Mouse (Mus musculus): ENCODE results near the gene Acap1. TPM values are rescaled to one million over a fixed set of nuclear protein-coding genes. Genes with fewer than 3 reads are reported as not detected.

The Acap1 gene
- polyA plus RNA-seq (2012; rRNA removed): 7.3 and 11.6 TPM in 2 replicates

GRCm38 (mm10) chr11:69895291-69895690 lies at the start of gene Acap1:
Gene Acap1 (minus strand): TSS chr11:69895539.
- Histone ChIP-seq H3K27ac (ENCODE audit: insufficient read depth, low read depth, low read length) (peak within 1 kb of the TSS; percentile 71; the same call in 1 of the 2 replicates), H3K27me3 (ENCODE audit: control insufficient read depth, insufficient read depth, low read length) (no peaks in the 10 kb centered on the region), H3K36me3 (ENCODE audit: control insufficient read depth, insufficient read depth, low read length) (no peaks in the 10 kb centered on the region), H3K4me3 (ENCODE audit: low read depth, low read length) (peak within 1 kb of the TSS; percentile 45), H3K4me1 (ENCODE audit: control insufficient read depth, insufficient read depth, insufficient read length, low read length) (peaks cover under 1% of the 10 kb centered on the region; the same call in 1 of the 2 replicates)
- WGBS: 71% methylated on average over 4 of the region's 4 CpGs
- TF ChIP-seq CTCF (IDR thresholded peaks at IDR 0.05; ENCODE audit: extremely low read depth, insufficient read length, insufficient replicate concordance, low read depth, low read length) (no peak), POLR2A (IDR thresholded peaks at IDR 0.05; ENCODE audit: low read depth, low read length) (no peak)

DNA sequence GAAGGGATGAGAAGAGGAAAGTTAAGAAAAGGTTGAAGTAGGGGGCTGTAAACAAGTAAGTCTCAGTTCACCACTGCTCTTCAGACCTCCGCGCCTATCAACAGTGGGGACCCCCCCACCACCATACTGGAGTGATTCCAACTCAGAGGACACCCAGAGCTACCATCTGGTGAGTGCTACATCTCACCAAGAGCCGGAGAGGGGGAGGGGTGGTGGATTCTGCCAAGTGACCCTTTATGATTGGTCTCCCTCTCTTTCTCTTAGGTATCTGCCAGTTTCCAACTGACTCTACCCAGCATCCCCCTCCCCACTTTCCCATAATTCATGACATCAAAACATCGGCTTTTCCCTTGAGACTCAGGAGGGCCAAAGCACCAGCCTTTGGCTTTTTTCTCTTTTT lies 45.6 kb upstream of the Acap1 start:
- no peaks in the 10 kb centered on the region for H3K36me3 ChIP-seq (ENCODE audit: control insufficient read depth, insufficient read depth, low read length)
- H3K27me3 ChIP-seq (ENCODE audit: control insufficient read depth, insufficient read depth, low read length): peaks cover 4% of the 10 kb centered on the region; the same call in 1 of the 2 replicates
- 88% methylated on average over 4 of the region's 4 CpGs for WGBS

GRCm38 (mm10) chr11:69939731-69940130 lies 44.4 kb upstream of the Acap1 start:
- WGBS: 96% methylated on average over 17 of the region's 17 CpGs
- no peak overlapping the region for H3K27ac ChIP-seq (ENCODE audit: insufficient read depth, low read depth, low read length)
- H3K4me1 ChIP-seq (ENCODE audit: control insufficient read depth, insufficient read depth, insufficient read length, low read length): peaks cover 11% of the 10 kb centered on the region
- H3K27me3 ChIP-seq (ENCODE audit: control insufficient read depth, insufficient read depth, low read length): peaks cover 11% of the 10 kb centered on the region; the same call in 1 of the 2 replicates
- TF ChIP-seq POLR2A (IDR thresholded peaks at IDR 0.05; ENCODE audit: low read depth, low read length): no peak
- no peak for TF ChIP-seq CTCF (IDR thresholded peaks at IDR 0.05; ENCODE audit: extremely low read depth, insufficient read length, insufficient replicate concordance, low read depth, low read length)
- no peaks in the 10 kb centered on the region for H3K36me3 ChIP-seq (ENCODE audit: control insufficient read depth, insufficient read depth, low read length)
- no peak overlapping the region for H3K4me3 ChIP-seq (ENCODE audit: low read depth, low read length)

More for the DNA sequence above, 45.6 kb upstream of the Acap1 start:
- no peak for TF ChIP-seq POLR2A (IDR thresholded peaks at IDR 0.05; ENCODE audit: low read depth, low read length)
- TF ChIP-seq CTCF (IDR thresholded peaks at IDR 0.05; ENCODE audit: extremely low read depth, insufficient read length, insufficient replicate concordance, low read depth, low read length): no peak
- Histone ChIP-seq H3K4me1 (ENCODE audit: control insufficient read depth, insufficient read depth, insufficient read length, low read length) (peaks cover 6% of the 10 kb centered on the region), H3K27ac (ENCODE audit: insufficient read depth, low read depth, low read length) (no peak overlapping the region), H3K4me3 (ENCODE audit: low read depth, low read length) (no peak overlapping the region)

DNA sequence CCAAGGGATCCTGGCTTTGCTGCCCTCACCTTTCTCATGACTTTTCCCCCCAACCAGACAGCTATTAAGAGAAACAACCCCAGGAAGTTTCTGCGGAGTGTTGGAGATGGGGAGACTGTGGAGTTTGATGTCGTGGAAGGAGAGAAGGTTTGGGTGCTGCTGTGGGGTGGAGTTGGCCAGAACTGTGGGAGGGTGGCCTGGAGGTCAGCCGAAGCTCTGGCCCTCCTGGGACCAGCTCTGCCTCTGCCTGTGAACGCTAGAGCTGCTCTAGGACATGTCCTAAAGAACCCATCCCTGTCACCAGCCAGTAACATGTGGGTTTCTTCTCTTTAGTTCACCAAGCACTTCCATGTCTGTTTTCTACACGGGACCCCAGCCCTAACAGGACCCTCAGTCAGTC lies 43.8 kb upstream of the Acap1 start:
- 75% methylated on average over 5 of the region's 5 CpGs for WGBS
- TF ChIP-seq POLR2A (IDR thresholded peaks at IDR 0.05; ENCODE audit: low read depth, low read length) (no peak), CTCF (IDR thresholded peaks at IDR 0.05; ENCODE audit: extremely low read depth, insufficient read length, insufficient replicate concordance, low read depth, low read length) (no peak)
- Histone ChIP-seq H3K27ac (ENCODE audit: insufficient read depth, low read depth, low read length) (no peak overlapping the region), H3K4me1 (ENCODE audit: control insufficient read depth, insufficient read depth, insufficient read length, low read length) (peaks cover 11% of the 10 kb centered on the region), H3K27me3 (ENCODE audit: control insufficient read depth, insufficient read depth, low read length) (peaks cover 11% of the 10 kb centered on the region; the same call in 1 of the 2 replicates), H3K36me3 (ENCODE audit: control insufficient read depth, insufficient read depth, low read length) (no peaks in the 10 kb centered on the region), H3K4me3 (ENCODE audit: low read depth, low read length) (no peak overlapping the region)

- TF ChIP-seq POLR2A (IDR thresholded peaks at IDR 0.05; ENCODE audit: low read depth, low read length): no peak
- TF ChIP-seq CTCF (IDR thresholded peaks at IDR 0.05; ENCODE audit: extremely low read depth, insufficient read length, insufficient replicate concordance, low read depth, low read length): no peak
- H3K27ac ChIP-seq (ENCODE audit: insufficient read depth, low read depth, low read length): no peak overlapping the region
- WGBS: 39% methylated on average over 9 of the region's 9 CpGs
Measured at GRCm38 (mm10) chr11:69938401-69938979, 43.2 kb upstream of the Acap1 start.

DNA sequence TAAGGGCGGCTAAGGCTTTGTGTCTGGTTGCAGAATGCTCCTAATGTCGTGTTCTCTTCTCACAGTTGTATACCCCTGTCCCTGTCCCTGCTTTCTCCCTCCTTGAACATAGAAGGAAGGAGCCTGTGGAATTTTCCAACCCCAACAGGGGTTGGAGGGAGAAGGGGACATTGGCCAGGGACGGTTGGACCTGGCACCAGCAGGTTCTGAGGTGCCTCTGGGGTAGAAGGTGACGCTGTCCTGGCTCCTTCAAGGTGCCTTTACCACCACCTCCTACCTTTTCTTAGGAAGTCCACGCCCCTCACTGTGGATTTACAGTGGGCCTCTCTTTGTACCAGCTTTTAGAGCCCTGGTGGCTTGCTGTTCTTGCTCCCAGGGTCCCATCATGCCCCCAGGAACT lies 42.5 kb upstream of the Acap1 start:
- no peaks in the 10 kb centered on the region for H3K36me3 ChIP-seq (ENCODE audit: control insufficient read depth, insufficient read depth, low read length)
- no peak overlapping the region for H3K27ac ChIP-seq (ENCODE audit: insufficient read depth, low read depth, low read length)
- 72% methylated on average over 5 of the region's 5 CpGs for WGBS
- H3K4me1 ChIP-seq (ENCODE audit: control insufficient read depth, insufficient read depth, insufficient read length, low read length): peaks cover 11% of the 10 kb centered on the region
- H3K4me3 ChIP-seq (ENCODE audit: low read depth, low read length): no peak overlapping the region
- TF ChIP-seq POLR2A (IDR thresholded peaks at IDR 0.05; ENCODE audit: low read depth, low read length): no peak
- no peak for TF ChIP-seq CTCF (IDR thresholded peaks at IDR 0.05; ENCODE audit: extremely low read depth, insufficient read length, insufficient replicate concordance, low read depth, low read length)
- H3K27me3 ChIP-seq (ENCODE audit: control insufficient read depth, insufficient read depth, low read length): peaks cover 11% of the 10 kb centered on the region; the same call in 1 of the 2 replicates

More at GRCm38 (mm10) chr11:69938401-69938979, 43.2 kb upstream of the Acap1 start:
- Histone ChIP-seq H3K4me3 (ENCODE audit: low read depth, low read length) (no peak overlapping the region), H3K4me1 (ENCODE audit: control insufficient read depth, insufficient read depth, insufficient read length, low read length) (peaks cover 11% of the 10 kb centered on the region), H3K36me3 (ENCODE audit: control insufficient read depth, insufficient read depth, low read length) (no peaks in the 10 kb centered on the region), H3K27me3 (ENCODE audit: control insufficient read depth, insufficient read depth, low read length) (peaks cover 11% of the 10 kb centered on the region; the same call in 1 of the 2 replicates)

DNA sequence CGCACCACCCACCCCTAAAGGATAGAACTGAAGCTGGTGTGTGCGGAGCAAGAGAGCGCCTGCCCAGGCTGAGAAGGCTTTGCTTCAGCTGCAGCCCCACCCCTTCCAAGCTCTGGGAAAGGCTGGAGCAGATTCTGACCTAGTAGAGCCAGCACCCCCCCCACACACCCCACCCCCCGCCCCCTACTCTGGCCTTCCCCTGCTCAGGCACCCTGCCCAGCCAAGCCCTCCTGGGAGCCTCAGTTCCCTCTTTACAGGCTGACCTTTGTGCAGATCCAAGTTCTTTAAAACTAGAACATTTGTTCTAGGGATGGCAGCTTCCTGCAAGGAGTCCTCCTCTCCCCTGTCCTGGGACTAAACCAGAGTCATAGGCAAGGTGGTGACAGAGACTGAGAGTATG lies 42.0 kb upstream of the Acap1 start:
- Histone ChIP-seq H3K4me1 (ENCODE audit: control insufficient read depth, insufficient read depth, insufficient read length, low read length) (peaks cover 11% of the 10 kb centered on the region), H3K4me3 (ENCODE audit: low read depth, low read length) (no peak overlapping the region), H3K27ac (ENCODE audit: insufficient read depth, low read depth, low read length) (no peak overlapping the region), H3K27me3 (ENCODE audit: control insufficient read depth, insufficient read depth, low read length) (peaks cover 11% of the 10 kb centered on the region; the same call in 1 of the 2 replicates), H3K36me3 (ENCODE audit: control insufficient read depth, insufficient read depth, low read length) (no peaks in the 10 kb centered on the region)
- WGBS: 29% methylated on average over 4 of the region's 4 CpGs
- TF ChIP-seq CTCF (IDR thresholded peaks at IDR 0.05; ENCODE audit: extremely low read depth, insufficient read length, insufficient replicate concordance, low read depth, low read length) (no peak), POLR2A (IDR thresholded peaks at IDR 0.05; ENCODE audit: low read depth, low read length) (no peak)
